Mouse (Mus musculus) CH12.LX (cell line): ENCODE measurements around the gene Scfd2.

Experiments used
- EP300 ChIP-seq: IDR thresholded peaks from 2 replicates; pipeline ENCODE4 v1.6.1; 2011; ENCODE audit warnings: low read length, improper control_type of control experiment
- ZC3H11A ChIP-seq: IDR thresholded peaks from 2 replicates; pipeline ENCODE4 v1.6.1; 2012; ENCODE audit warnings: low read depth, mild to moderate bottlenecking, inconsistent platforms, low read length, improper control_type of control experiment

- no peak for TF ChIP-seq EP300
- no peak for TF ChIP-seq ZC3H11A
Observed at GRCm38 (mm10) chr5:74189484-74190160, 341.9 kb downstream of the Scfd2 start.
